Mouse (Mus musculus) layer of hippocampus, adult 8-10 months (tissue): ENCODE results near the gene P4ha2. TPM values are rescaled to one million over a fixed set of nuclear protein-coding genes. Genes with fewer than 3 reads are reported as not detected.

Experiments
- DNase-seq, 2 experiments: peaks; one replicate each; pipeline ENCODE4 v3.0.0; 2022; ENCODE audit warnings: low spot score in 2 of 2
- total RNA-seq, 4 experiments: library from RNA; stranded (reverse); gene quantifications; 2 replicates each; pipeline ENCODE4 v1.2.4; 2022

P4ha2 gene
- total RNA-seq, 4 experiments from 2014 or later: 24.3 to 30.8 (median 26.7) TPM

- DNase-seq: no peak
These were observed 7.3 kb downstream of the P4ha2 start for GRCm38 (mm10) chr11:54107239-54107638.

- no peak for DNase-seq
These were observed 8.2 kb downstream of the P4ha2 start for GRCm38 (mm10) chr11:54108131-54108530.

GRCm38 (mm10) chr11:54108894-54109293, 9.0 kb downstream of the P4ha2 start:
- no peak for DNase-seq

- no peak for DNase-seq
These were observed 11.4 kb downstream of the P4ha2 start for GRCm38 (mm10) chr11:54111291-54111690.

- no peak for DNase-seq
These were observed 12.3 kb downstream of the P4ha2 start for GRCm38 (mm10) chr11:54111976-54112741.

- peak; percentile 86 to 92 for DNase-seq
These were observed 13.0 kb downstream of the P4ha2 start for GRCm38 (mm10) chr11:54112920-54113319.

- no peak for DNase-seq
These were observed 13.5 kb downstream of the P4ha2 start for GRCm38 (mm10) chr11:54113352-54113751.

- DNase-seq: no peak
These were observed 14.9 kb downstream of the P4ha2 start for GRCm38 (mm10) chr11:54114746-54115145.

GRCm38 (mm10) chr11:54115301-54115700, 15.4 kb downstream of the P4ha2 start:
- no peak for DNase-seq

GRCm38 (mm10) chr11:54115911-54116310, 16.0 kb downstream of the P4ha2 start:
- DNase-seq: no peak

- DNase-seq: no peak
These were observed 16.5 kb downstream of the P4ha2 start for GRCm38 (mm10) chr11:54116406-54116805.

GRCm38 (mm10) chr11:54117096-54117495, 17.2 kb downstream of the P4ha2 start:
- DNase-seq: no peak

GRCm38 (mm10) chr11:54119126-54119525, 19.2 kb downstream of the P4ha2 start:
- DNase-seq: no peak

- no peak for DNase-seq
These were observed 20.0 kb downstream of the P4ha2 start for GRCm38 (mm10) chr11:54119740-54120360.

- peak; percentile 77 to 80 for DNase-seq
These were observed 22.7 kb downstream of the P4ha2 start for GRCm38 (mm10) chr11:54122416-54123264.

- no peak for DNase-seq
These were observed 26.2 kb downstream of the P4ha2 start for GRCm38 (mm10) chr11:54125982-54126648.

- no peak for DNase-seq
These were observed 26.9 kb downstream of the P4ha2 start for GRCm38 (mm10) chr11:54126654-54127374.

GRCm38 (mm10) chr11:54127397-54127796, 27.5 kb downstream of the P4ha2 start:
- DNase-seq: no peak

- DNase-seq: no peak
These were observed 30.1 kb downstream of the P4ha2 start for GRCm38 (mm10) chr11:54129955-54130354.

- peak in 1 of 2 experiments; percentile 38 for DNase-seq
These were observed 30.8 kb downstream of the P4ha2 start for GRCm38 (mm10) chr11:54130721-54131120.

GRCm38 (mm10) chr11:54132290-54132689, 32.4 kb downstream of the P4ha2 start:
- DNase-seq: no peak
